Mouse (Mus musculus) heart, embryonic 11.5 days (tissue): ENCODE results near the gene Gimap8. TPM values are rescaled to one million over a fixed set of nuclear protein-coding genes. Genes with fewer than 3 reads are reported as not detected.
A peak's percentile ranks its signal among the peaks of the same experiment; 100 is the strongest.
"Not testable (repeated sequence)": the region's sequence is repeated elsewhere in the genome, so short reads cannot be mapped to it uniquely, and the experiment has no call there.

Source experiments
- ATAC-seq: fragments of 200-750 bp; cut with Nextera tagmentation; replicated peaks from 2 replicates; pipeline ENCODE4 v1.8.0; 2017; ENCODE audit warnings: moderate library complexity; ENCODE audit not compliant: insufficient number of reproducible peaks, low FRiP score, low TSS enrichment
- H3K27ac ChIP-seq: fragments of 300-500 bp; sonication (generic); 2 replicates; pipeline ENCODE4 v1.5.1; 2014; ENCODE audit warnings: mild to moderate bottlenecking, low read depth, low read length
- H3K27me3 ChIP-seq: fragments of 300-500 bp; sonication (generic); 2 replicates; pipeline ENCODE4 v1.6.1; 2014; ENCODE audit warnings: mild to moderate bottlenecking, low read length, mixed read lengths; ENCODE audit not compliant: control insufficient read depth, insufficient read depth
- H3K36me3 ChIP-seq: fragments of 300-500 bp; sonication (generic); 2 replicates; pipeline ENCODE4 v1.6.1; 2014; ENCODE audit warnings: mild to moderate bottlenecking, low read length, moderate library complexity, mixed read lengths; ENCODE audit not compliant: control insufficient read depth, insufficient read depth
- H3K4me1 ChIP-seq: fragments of 300-500 bp; sonication (generic); 2 replicates; pipeline ENCODE4 v1.6.1; 2014; ENCODE audit warnings: low read length; ENCODE audit not compliant: control insufficient read depth, insufficient read depth
- H3K4me2 ChIP-seq: fragments of 300-500 bp; sonication (generic); 2 replicates; pipeline ENCODE4 v1.6.1; 2014; ENCODE audit warnings: mild to moderate bottlenecking, moderate library complexity
- H3K4me3 ChIP-seq: fragments of 300-500 bp; sonication (generic); 2 replicates; pipeline ENCODE4 v1.5.1; 2014; ENCODE audit warnings: low read depth, low read length
- H3K9ac ChIP-seq: fragments of 300-500 bp; sonication (generic); 2 replicates; pipeline ENCODE4 v1.6.1; 2014; ENCODE audit warnings: mild to moderate bottlenecking, low read depth, low read length, moderate library complexity
- H3K9me3 ChIP-seq: fragments of 300-500 bp; sonication (generic); replicated peaks from 2 replicates; pipeline ENCODE4 v1.6.1; 2016; ENCODE audit warnings: low read length; ENCODE audit not compliant: control insufficient read depth
- WGBS: fragments of 180-500 bp; shearing (Covaris S2); extraction: QIAGEN DNeasy Blood & Tissue Kit; methylation state at CpG from one replicate; pipeline ENCODE4 v1.1.7; 2014; ENCODE audit not compliant: insufficient replicate concordance; 5-methylcytosine and 5-hydroxymethylcytosine counted together
- polyA plus RNA-seq: library from polyadenylated mRNA; unstranded; fragments of >200 nt; fragmentation: Nextera tagmentation; extraction: Ambion mirVana; gene quantifications from 2 replicates; pipeline ENCODE4 v1.2.1, GENCODE M21; 2014

The Gimap8 gene
- polyA plus RNA-seq, 1 experiment from 2014 or later = 0.26 TPM

GRCm38 (mm10) chr6:48677492-48678345 is 30.7 kb downstream of the Gimap8 start:
- no peaks in the 10 kb centered on the region for H3K4me1 ChIP-seq
- no peaks in the 10 kb centered on the region for H3K9me3 ChIP-seq
- H3K27ac ChIP-seq = no peak overlapping the region
- no peak for ATAC-seq
- WGBS = 89% methylated on average over 17 of the region's 17 CpGs
- no peaks in the 10 kb centered on the region for H3K36me3 ChIP-seq
- no peak overlapping the region for H3K4me3 ChIP-seq
- no peaks in the 10 kb centered on the region for H3K27me3 ChIP-seq
- H3K4me2 ChIP-seq = no peak overlapping the region
- H3K9ac ChIP-seq = no peak overlapping the region

- WGBS = 65% methylated on average over 4 of the region's 4 CpGs
- Histone ChIP-seq H3K36me3 (no peaks in the 10 kb centered on the region), H3K9ac (no peak overlapping the region), H3K9me3 (no peaks in the 10 kb centered on the region), H3K27me3 (no peaks in the 10 kb centered on the region), H3K4me1 (no peaks in the 10 kb centered on the region), H3K4me2 (no peak overlapping the region), H3K27ac (no peak overlapping the region), H3K4me3 (no peak overlapping the region)
- ATAC-seq = no peak
These were observed 31.4 kb downstream of the Gimap8 start for GRCm38 (mm10) chr6:48678391-48678790.

- Histone ChIP-seq H3K9ac (no peak overlapping the region), H3K36me3 (no peaks in the 10 kb centered on the region), H3K4me1 (no peaks in the 10 kb centered on the region), H3K4me3 (no peak overlapping the region), H3K27me3 (no peaks in the 10 kb centered on the region), H3K4me2 (no peak overlapping the region), H3K9me3 (no peaks in the 10 kb centered on the region), H3K27ac (no peak overlapping the region)
- 74% methylated on average over 6 of the region's 6 CpGs for WGBS
- no peak for ATAC-seq
These were observed 32.7 kb downstream of the Gimap8 start for GRCm38 (mm10) chr6:48679701-48680100.

- no peaks in the 10 kb centered on the region for H3K9me3 ChIP-seq
- no peaks in the 10 kb centered on the region for H3K36me3 ChIP-seq
- no peak overlapping the region for H3K4me2 ChIP-seq
- no peak overlapping the region for H3K4me3 ChIP-seq
- H3K4me1 ChIP-seq = no peaks in the 10 kb centered on the region
- no peaks in the 10 kb centered on the region for H3K27me3 ChIP-seq
- H3K9ac ChIP-seq = no peak overlapping the region
- WGBS = 72% methylated on average over 5 of the region's 5 CpGs
- H3K27ac ChIP-seq = no peak overlapping the region
- ATAC-seq = no peak
These were observed 33.4 kb downstream of the Gimap8 start for GRCm38 (mm10) chr6:48680421-48680820.

GRCm38 (mm10) chr6:48681472-48682090 is 34.5 kb downstream of the Gimap8 start:
- no peak overlapping the region for H3K27ac ChIP-seq
- 61% methylated on average over 3 of the region's 3 CpGs for WGBS
- no peaks in the 10 kb centered on the region for H3K4me1 ChIP-seq
- H3K36me3 ChIP-seq = no peaks in the 10 kb centered on the region
- H3K4me3 ChIP-seq = no peak overlapping the region
- no peaks in the 10 kb centered on the region for H3K9me3 ChIP-seq
- H3K27me3 ChIP-seq = no peaks in the 10 kb centered on the region
- ATAC-seq = no peak
- H3K4me2 ChIP-seq = no peak overlapping the region
- H3K9ac ChIP-seq = no peak overlapping the region

- H3K9ac ChIP-seq = no peak overlapping the region
- no peak for ATAC-seq
- no peak overlapping the region for H3K4me2 ChIP-seq
- WGBS = 73% methylated on average over 4 of the region's 4 CpGs
- no peaks in the 10 kb centered on the region for H3K4me1 ChIP-seq
- H3K27me3 ChIP-seq = no peaks in the 10 kb centered on the region
- H3K36me3 ChIP-seq = no peaks in the 10 kb centered on the region
- no peak overlapping the region for H3K4me3 ChIP-seq
- H3K27ac ChIP-seq = no peak overlapping the region
- no peaks in the 10 kb centered on the region for H3K9me3 ChIP-seq
These were observed 35.2 kb downstream of the Gimap8 start for GRCm38 (mm10) chr6:48682271-48682670.

GRCm38 (mm10) chr6:48683263-48683821 is 36.3 kb downstream of the Gimap8 start:
- 100% methylated on average over 3 of the region's 4 CpGs for WGBS
- not testable (repeated sequence) for H3K36me3 ChIP-seq, H3K27me3 ChIP-seq, H3K4me2 ChIP-seq, H3K27ac ChIP-seq, ATAC-seq, H3K9me3 ChIP-seq, H3K9ac ChIP-seq, H3K4me1 ChIP-seq, H3K4me3 ChIP-seq

GRCm38 (mm10) chr6:48684319-48684718 is 37.3 kb downstream of the Gimap8 start, which contains the start of gene Gimap4:
Gene Gimap4 (plus strand): TSS chr6:48684549.
- H3K9me3 ChIP-seq = no peaks in the 10 kb centered on the region
- ATAC-seq = no peak
- no peak within 1 kb of the TSS for H3K4me3 ChIP-seq
- H3K27me3 ChIP-seq = no peaks in the 10 kb centered on the region
- no peak within 1 kb of the TSS for H3K4me2 ChIP-seq
- H3K4me1 ChIP-seq = no peaks in the 10 kb centered on the region
- peak within 1 kb of the TSS; percentile 29; the same call in 1 of the 2 replicates for H3K27ac ChIP-seq
- H3K9ac ChIP-seq = no peak within 1 kb of the TSS
- H3K36me3 ChIP-seq = no peaks in the 10 kb centered on the region
- WGBS = 62% methylated on average over 5 of the region's 5 CpGs
